Mouse (Mus musculus) liver, embryonic 15.5 days (tissue): Measurements from ENCODE around the gene Cxcr1. TPM values are rescaled to one million over a fixed set of nuclear protein-coding genes. Genes with fewer than 3 reads are reported as not detected.
"Not testable (repeated sequence)": the region's sequence is repeated elsewhere in the genome, so short reads cannot be mapped to it uniquely, and the experiment has no call there.

ENCODE experiments used
- ATAC-seq: fragments of 200-750 bp; cut with Nextera tagmentation; 2 replicates; pipeline ENCODE4 v1.8.0; 2017; ENCODE audit warnings: moderate number of reproducible peaks, mild to moderate bottlenecking, moderate library complexity; ENCODE audit not compliant: insufficient read depth
- H3K27ac ChIP-seq: fragments of 300-500 bp; sonication (generic); replicated peaks from 2 replicates; pipeline ENCODE4 v1.5.1; 2015; ENCODE audit warnings: mild to moderate bottlenecking, inconsistent platforms
- H3K27me3 ChIP-seq: fragments of 300-500 bp; sonication (generic); 2 replicates; pipeline ENCODE4 v1.6.1; 2015; ENCODE audit warnings: mild to moderate bottlenecking, inconsistent platforms
- H3K36me3 ChIP-seq: fragments of 300-500 bp; sonication (generic); replicated peaks from 2 replicates; pipeline ENCODE4 v1.6.1; 2015; ENCODE audit warnings: moderate library complexity, mild to moderate bottlenecking, inconsistent platforms
- H3K4me1 ChIP-seq: fragments of 300-500 bp; sonication (generic); replicated peaks from 2 replicates; pipeline ENCODE4 v1.6.1; 2015; ENCODE audit warnings: inconsistent platforms
- H3K4me2 ChIP-seq: fragments of 300-500 bp; sonication (generic); 2 replicates; pipeline ENCODE4 v1.6.1; 2015; ENCODE audit warnings: moderate library complexity, mild to moderate bottlenecking, inconsistent platforms
- H3K4me3 ChIP-seq: fragments of 300-500 bp; sonication (generic); replicated peaks from 2 replicates; pipeline ENCODE4 v1.5.1; 2015; ENCODE audit warnings: mild to moderate bottlenecking, inconsistent platforms
- H3K9ac ChIP-seq: fragments of 300-500 bp; sonication (generic); 2 replicates; pipeline ENCODE4 v1.6.1; 2015; ENCODE audit warnings: moderate library complexity, mild to moderate bottlenecking, inconsistent platforms
- H3K9me3 ChIP-seq: fragments of 300-500 bp; sonication (generic); replicated peaks from 2 replicates; pipeline ENCODE4 v1.6.1; 2016; ENCODE audit warnings: inconsistent platforms
- WGBS: fragments of 180-500 bp; shearing (Covaris S2); methylation state at CpG from one replicate; pipeline ENCODE4 v1.1.7; 2015; ENCODE audit warnings: mixed read lengths; ENCODE audit not compliant: insufficient replicate concordance; 5-methylcytosine and 5-hydroxymethylcytosine counted together
- microRNA counts: library from miRNA; unstranded; fragments of <30 nt; microRNA quantifications from one replicate; lab custom pipeline; 2016
- microRNA-seq: library from miRNA; unstranded; fragments of <30 nt; microRNA quantifications from one replicate; pipeline ENCODE4, GENCODE M21; 2016
- polyA plus RNA-seq: library from polyadenylated mRNA; unstranded; fragments of >200 nt; fragmentation: Nextera tagmentation; extraction: Ambion mirVana; gene quantifications from 2 replicates; pipeline ENCODE4 v1.2.1, GENCODE M21; 2015

The Cxcr1 gene
- polyA plus RNA-seq, 1 experiment from 2014 or later = not detected

- not testable (repeated sequence) for ATAC-seq, H3K4me2 ChIP-seq, H3K4me1 ChIP-seq, H3K27ac ChIP-seq, H3K36me3 ChIP-seq, H3K9ac ChIP-seq, H3K4me3 ChIP-seq, H3K9me3 ChIP-seq, H3K27me3 ChIP-seq
- WGBS = 37% methylated on average over 5 of the region's 5 CpGs
Measured at GRCm38 (mm10) chr1:74159613-74160012, 34.8 kb downstream of the Cxcr1 start.

GRCm38 (mm10) chr1:74156381-74156910, 38.0 kb downstream of the Cxcr1 start:
- Histone ChIP-seq H3K9me3 (no peaks in the 10 kb centered on the region), H3K4me2 (0 out of 2 replicates have a peak overlapping the region, but pooled peaks have one; percentile 15), H3K4me3 (no peak overlapping the region), H3K27ac (no peak overlapping the region), H3K36me3 (no peaks in the 10 kb centered on the region), H3K27me3 (no peaks in the 10 kb centered on the region), H3K9ac (no peak overlapping the region), H3K4me1 (0 out of 2 replicates have a peak, but pooled peaks cover 5% of the 10 kb centered on the region)
- no peak for ATAC-seq
- 21% methylated on average over 14 of the region's 14 CpGs for WGBS

- no peak for ATAC-seq
- no peak overlapping the region for H3K9ac ChIP-seq
- WGBS = 32% methylated on average over 6 of the region's 6 CpGs
- H3K9me3 ChIP-seq = no peaks in the 10 kb centered on the region
- no peak overlapping the region for H3K4me2 ChIP-seq
- H3K4me3 ChIP-seq = no peak overlapping the region
- no peaks in the 10 kb centered on the region for H3K36me3 ChIP-seq
- peaks cover 13% of the 10 kb centered on the region for H3K4me1 ChIP-seq
- H3K27ac ChIP-seq = no peak overlapping the region
- H3K27me3 ChIP-seq = no peaks in the 10 kb centered on the region
Measured at GRCm38 (mm10) chr1:74155435-74156012, 38.9 kb downstream of the Cxcr1 start.

GRCm38 (mm10) chr1:74153461-74154184, 40.8 kb downstream of the Cxcr1 start, which contains the start of gene Cxcr2:
TSS of gene Cxcr2 (plus strand) at chr1:74153989.
- peaks cover 13% of the 10 kb centered on the region for H3K4me1 ChIP-seq
- WGBS = 23% methylated on average over 8 of the region's 8 CpGs
- peak within 1 kb of the TSS; percentile 17; the same call in 1 of the 2 replicates for H3K4me3 ChIP-seq
- H3K36me3 ChIP-seq = no peaks in the 10 kb centered on the region
- H3K27ac ChIP-seq = no peak within 1 kb of the TSS
- H3K4me2 ChIP-seq = no peak within 1 kb of the TSS; the same call in 1 of the 2 replicates
- ATAC-seq = no peak; the same call in 1 of the 2 replicates
- no peaks in the 10 kb centered on the region for H3K9me3 ChIP-seq
- H3K27me3 ChIP-seq = no peaks in the 10 kb centered on the region
- H3K9ac ChIP-seq = no peak within 1 kb of the TSS

- no peak for ATAC-seq
- H3K4me1 ChIP-seq = peaks cover 24% of the 10 kb centered on the region
- 12% methylated on average over 3 of the region's 3 CpGs for WGBS
- no peak overlapping the region for H3K9ac ChIP-seq
- H3K4me2 ChIP-seq = no peak overlapping the region
- no peak overlapping the region for H3K4me3 ChIP-seq
- H3K27me3 ChIP-seq = no peaks in the 10 kb centered on the region
- H3K9me3 ChIP-seq = no peaks in the 10 kb centered on the region
- no peaks in the 10 kb centered on the region for H3K36me3 ChIP-seq
- H3K27ac ChIP-seq = no peak overlapping the region
Measured at GRCm38 (mm10) chr1:74151091-74151490, 43.3 kb downstream of the Cxcr1 start.

GRCm38 (mm10) chr1:74150101-74150500, 44.3 kb downstream of the Cxcr1 start:
- Histone ChIP-seq H3K4me3 (no peak overlapping the region), H3K4me1 (peaks cover 24% of the 10 kb centered on the region), H3K4me2 (no peak overlapping the region), H3K27ac (no peak overlapping the region), H3K27me3 (no peaks in the 10 kb centered on the region), H3K9ac (no peak overlapping the region), H3K9me3 (no peaks in the 10 kb centered on the region), H3K36me3 (no peaks in the 10 kb centered on the region)
- no peak for ATAC-seq
- 63% methylated on average over 3 of the region's 3 CpGs for WGBS

GRCm38 (mm10) chr1:74149106-74149885, 45.1 kb downstream of the Cxcr1 start:
- WGBS = 44% methylated on average over 6 of the region's 6 CpGs
- Histone ChIP-seq H3K9me3 (no peaks in the 10 kb centered on the region), H3K4me1 (peaks cover 24% of the 10 kb centered on the region), H3K4me2 (no peak overlapping the region), H3K27ac (no peak overlapping the region), H3K36me3 (no peaks in the 10 kb centered on the region), H3K27me3 (no peaks in the 10 kb centered on the region), H3K9ac (no peak overlapping the region), H3K4me3 (no peak overlapping the region)
- ATAC-seq = no peak

MicroRNAs within 50 kb of the gene (microRNA counts, 519-probe panel; counts per million panel counts)
- microRNA mmu-miR-1928 (lab: Ali Mortazavi, UCI) = 1,992 counts per million, percentile 21 among the panel's probes with 10 or more counts

Small RNA genes within 50 kb of the gene (microRNA-seq; reads per million reads assigned to microRNA genes)
- gene Mir1928 = not detected

Other genes with a start within 250 kb of the Cxcr1 start
- gene Tns1, start 70.2 kb downstream of the Cxcr1 start, polyA plus RNA-seq = 20.3 and 21.5 TPM in 2 replicates
- not detected in 2 replicates for gene Rufy4, start 69.1 kb downstream of the Cxcr1 start, polyA plus RNA-seq
- gene Cxcr2, start 40.6 kb downstream of the Cxcr1 start, polyA plus RNA-seq = 1.6 and 2.2 TPM in 2 replicates
- gene Arpc2, start 41.5 kb upstream of the Cxcr1 start, polyA plus RNA-seq = 176 and 191 TPM in 2 replicates
- gene Gpbar1, start 83.9 kb upstream of the Cxcr1 start, polyA plus RNA-seq = 0.29 and 0.68 TPM in 2 replicates
- 93.1 and 113 TPM in 2 replicates for gene Aamp, start 90.1 kb upstream of the Cxcr1 start, polyA plus RNA-seq
- 32.0 and 34.7 TPM in 2 replicates for gene Pnkd, start 90.3 kb upstream of the Cxcr1 start, polyA plus RNA-seq
- gene Tmbim1, start 111.0 kb upstream of the Cxcr1 start, polyA plus RNA-seq = 15.4 and 18.7 TPM in 2 replicates
- gene Catip, start 167.5 kb upstream of the Cxcr1 start, polyA plus RNA-seq = 0.06 TPM in 1 of 2 replicates, not detected in the other
- 14.0 and 17.0 TPM in 2 replicates for gene Slc11a1, start 180.6 kb upstream of the Cxcr1 start, polyA plus RNA-seq
- gene Ctdsp1, start 196.9 kb upstream of the Cxcr1 start, polyA plus RNA-seq = 44.8 and 48.4 TPM in 2 replicates
- gene Vil1, start 214.7 kb upstream of the Cxcr1 start, polyA plus RNA-seq = 0.76 and 0.99 TPM in 2 replicates